Mouse (Mus musculus) erythroblast, embryonic 14.5 days (primary cell): ENCODE measurements around the gene Fhl1.

Source experiments
- GATA1 ChIP-seq: IDR thresholded peaks from 2 replicates; pipeline ENCODE4 v1.6.1; 2012; ENCODE audit warnings: low read length, inconsistent platforms, mixed read lengths
- TAL1 ChIP-seq: IDR thresholded peaks from 3 replicates; pipeline ENCODE4 v1.6.1; 2012; ENCODE audit warnings: low read length, inconsistent platforms, mixed read lengths

DNA sequence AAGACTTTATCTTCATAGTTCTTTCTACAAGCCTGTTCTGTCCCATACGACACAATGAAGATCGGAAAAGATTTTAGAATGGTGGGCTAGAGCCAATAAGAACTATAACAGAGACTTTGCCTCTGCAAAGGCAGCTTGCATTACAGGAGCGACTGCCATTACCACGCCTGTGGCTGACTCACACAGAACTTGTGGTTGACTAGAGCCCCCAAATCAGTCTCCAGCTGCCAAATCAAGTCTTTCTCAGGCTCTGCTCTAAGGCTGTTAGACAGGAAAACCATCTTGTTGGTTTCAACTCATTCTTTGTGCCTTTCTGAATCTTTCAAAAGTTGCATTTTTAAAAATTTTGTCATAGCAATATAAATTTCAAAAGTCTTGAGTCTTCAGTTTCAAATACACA is 33.7 kb upstream of the Fhl1 start:
- TF ChIP-seq GATA1, result no peak
- no peak for TF ChIP-seq TAL1
